Mouse (Mus musculus) splenic B cell, adult 2 months (primary cell): ENCODE measurements around the gene Fblim1.

ENCODE experiments used
- DNase-seq: peaks from one replicate; pipeline ENCODE4 v3.0.0-alpha.2; 2011; ENCODE audit warnings: low read depth, low spot score
- H3K27me3 ChIP-seq: 2 replicates; pipeline ENCODE4 v1.6.1; 2012; ENCODE audit warnings: mild to moderate bottlenecking, low read length, moderate library complexity, mixed read lengths; ENCODE audit not compliant: control insufficient read depth, poor library complexity, insufficient read depth, severe bottlenecking
- H3K36me3 ChIP-seq: 2 replicates; pipeline ENCODE4 v1.6.1; 2012; ENCODE audit warnings: mild to moderate bottlenecking, low read length, moderate library complexity, mixed read lengths; ENCODE audit not compliant: control insufficient read depth, poor library complexity, insufficient read depth, severe bottlenecking

The Fblim1 gene

DNA sequence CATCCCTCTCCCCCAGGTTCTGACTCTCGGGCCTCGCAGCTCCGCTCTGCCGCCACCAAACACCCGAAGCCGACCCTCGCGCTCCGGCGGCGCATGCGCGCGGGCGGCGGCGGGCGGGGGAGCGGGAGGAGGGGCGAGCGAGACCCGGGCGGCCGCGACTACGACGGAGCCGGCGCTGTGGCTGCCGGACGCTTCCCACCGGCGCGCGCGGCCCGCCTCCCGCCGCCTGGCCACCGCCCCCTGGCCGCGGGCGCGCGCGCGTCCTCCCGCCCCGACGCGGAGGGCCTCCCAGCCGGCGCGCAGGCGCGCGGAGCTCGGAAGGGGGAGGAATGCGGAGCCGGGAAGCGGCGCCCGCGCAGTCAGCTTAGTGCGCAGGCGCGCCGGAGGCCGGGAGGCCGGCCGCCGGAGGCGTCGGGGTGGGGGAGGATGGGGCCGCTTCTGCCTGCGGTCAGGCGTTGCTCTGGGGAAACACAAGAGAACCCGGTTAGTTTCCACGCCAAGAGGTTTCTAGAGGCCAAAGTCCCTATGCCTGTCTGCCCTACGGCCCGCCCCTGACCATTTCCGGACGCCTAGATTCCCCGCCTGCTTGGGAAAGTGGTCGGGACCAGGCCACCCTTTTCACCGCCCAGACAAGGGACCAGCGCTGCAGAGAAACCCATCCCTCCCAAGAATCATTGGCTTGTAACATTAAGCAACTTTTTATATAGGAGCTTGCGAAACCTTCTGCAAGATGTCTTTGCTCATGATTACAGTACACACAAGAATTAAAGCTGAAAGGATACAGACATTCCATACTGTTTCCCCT is 67.3 kb downstream of the Fblim1 start, which contains the start of gene Spen:
Gene Spen, minus strand, starts transcription at position 190 of the 805 bp plus-strand sequence.
- H3K36me3 ChIP-seq: no peaks in the 10 kb centered on the region
- no peaks in the 10 kb centered on the region for H3K27me3 ChIP-seq
- peak; percentile 96 for DNase-seq

DNA sequence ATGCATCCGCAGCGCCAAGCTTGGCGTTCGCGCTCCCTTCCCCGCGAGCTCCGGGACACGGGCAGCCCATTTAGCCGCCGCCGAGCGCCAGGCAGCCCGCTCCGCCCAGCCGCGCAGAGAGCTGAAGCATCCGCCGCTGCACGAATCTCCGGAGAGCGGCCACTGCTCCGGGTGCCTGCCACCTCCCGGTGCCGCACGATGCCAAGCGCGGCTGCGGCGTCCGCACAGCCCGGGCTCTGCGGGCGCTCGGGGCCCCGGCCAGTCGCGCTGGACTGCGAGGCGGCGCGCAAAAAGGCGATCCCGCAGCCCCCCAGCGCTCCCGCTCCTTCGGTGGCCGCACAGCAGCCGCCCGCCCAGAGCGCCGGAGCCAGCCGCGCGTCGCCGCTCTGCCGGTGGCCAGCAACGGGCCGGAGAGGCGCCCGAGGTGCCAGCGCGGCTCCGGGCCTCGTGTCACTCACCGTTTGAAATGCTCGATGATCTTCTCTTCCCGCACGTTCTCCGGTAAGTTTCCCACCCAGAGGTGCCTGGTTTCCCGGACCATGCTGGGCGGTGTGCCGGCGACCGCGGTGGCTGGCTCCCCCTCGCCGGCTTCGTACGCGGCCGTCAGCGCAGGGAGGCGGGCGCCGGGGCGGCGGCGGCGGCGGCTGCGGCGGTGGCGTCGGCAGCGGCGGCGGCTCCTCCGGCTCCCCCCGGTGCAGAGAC is 68.0 kb downstream of the Fblim1 start:
- H3K27me3 ChIP-seq: no peaks in the 10 kb centered on the region
- H3K36me3 ChIP-seq: no peaks in the 10 kb centered on the region
- DNase-seq: peak; percentile 54

DNA sequence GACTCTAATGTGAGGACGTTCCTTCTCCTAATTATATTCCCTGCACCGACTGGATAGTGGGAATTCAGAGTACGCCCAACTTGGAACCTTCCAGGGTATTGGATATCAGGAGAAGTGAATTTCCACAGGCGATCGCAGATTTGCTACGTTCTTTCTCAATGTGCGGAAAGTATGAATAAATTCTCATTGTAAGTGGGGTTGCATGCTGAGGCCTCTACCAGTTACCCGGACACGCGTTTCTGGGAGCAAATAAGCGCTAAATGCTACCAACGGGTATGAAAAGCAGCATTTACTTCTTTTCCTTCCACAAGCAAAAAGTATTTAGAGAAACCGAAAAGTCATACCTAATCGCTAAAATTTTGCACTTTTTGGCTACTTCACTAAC is 68.7 kb downstream of the Fblim1 start:
- Histone ChIP-seq H3K36me3 (no peaks in the 10 kb centered on the region), H3K27me3 (no peaks in the 10 kb centered on the region)
- DNase-seq: peak; percentile 28

DNA sequence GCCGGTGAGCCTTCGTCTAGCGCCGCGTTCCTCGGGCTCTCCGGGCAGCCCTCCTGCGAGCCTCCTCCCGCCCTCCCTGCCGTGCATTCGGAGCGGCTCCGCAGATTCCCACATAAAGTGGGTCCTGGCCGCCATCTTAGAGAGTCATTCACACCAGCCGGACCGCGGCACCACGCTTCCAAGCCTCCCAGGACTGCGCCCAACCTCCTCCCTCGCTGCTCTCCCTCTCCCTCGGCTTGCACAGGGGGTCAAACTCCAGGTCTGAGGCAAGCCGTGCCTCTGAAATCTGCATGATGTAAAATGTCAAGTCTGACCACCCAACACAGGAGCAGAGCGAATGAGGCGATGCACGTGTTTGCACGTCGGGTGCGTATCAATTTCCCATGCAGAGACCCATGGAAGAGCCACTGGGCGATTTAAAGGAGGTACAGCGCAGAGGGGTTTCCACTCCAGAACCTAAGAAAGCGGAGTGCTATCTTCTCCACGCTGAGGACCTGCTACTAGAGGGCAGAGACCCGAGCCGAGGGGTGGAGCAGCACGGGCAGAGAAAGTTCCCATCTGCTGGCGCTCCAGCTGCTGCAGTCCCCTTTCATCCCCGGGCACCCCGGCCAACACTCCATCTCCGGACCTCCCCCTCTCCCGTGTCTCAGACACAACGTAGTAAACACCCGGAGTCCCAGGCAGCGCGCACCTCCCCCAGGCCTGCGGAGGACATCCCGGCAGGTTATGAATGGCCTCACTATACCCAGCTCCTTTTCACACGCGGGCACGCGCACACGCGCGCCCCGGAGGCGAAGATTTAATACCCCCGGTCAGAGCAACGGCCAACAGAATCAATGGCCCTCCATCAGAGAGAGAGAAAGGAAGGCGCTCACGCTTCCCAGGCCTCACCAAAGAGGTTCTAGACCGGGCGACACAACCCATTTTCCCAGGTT is 69.3 kb downstream of the Fblim1 start:
- Histone ChIP-seq H3K27me3 (no peaks in the 10 kb centered on the region), H3K36me3 (no peaks in the 10 kb centered on the region)
- peak; percentile 31 for DNase-seq

DNA sequence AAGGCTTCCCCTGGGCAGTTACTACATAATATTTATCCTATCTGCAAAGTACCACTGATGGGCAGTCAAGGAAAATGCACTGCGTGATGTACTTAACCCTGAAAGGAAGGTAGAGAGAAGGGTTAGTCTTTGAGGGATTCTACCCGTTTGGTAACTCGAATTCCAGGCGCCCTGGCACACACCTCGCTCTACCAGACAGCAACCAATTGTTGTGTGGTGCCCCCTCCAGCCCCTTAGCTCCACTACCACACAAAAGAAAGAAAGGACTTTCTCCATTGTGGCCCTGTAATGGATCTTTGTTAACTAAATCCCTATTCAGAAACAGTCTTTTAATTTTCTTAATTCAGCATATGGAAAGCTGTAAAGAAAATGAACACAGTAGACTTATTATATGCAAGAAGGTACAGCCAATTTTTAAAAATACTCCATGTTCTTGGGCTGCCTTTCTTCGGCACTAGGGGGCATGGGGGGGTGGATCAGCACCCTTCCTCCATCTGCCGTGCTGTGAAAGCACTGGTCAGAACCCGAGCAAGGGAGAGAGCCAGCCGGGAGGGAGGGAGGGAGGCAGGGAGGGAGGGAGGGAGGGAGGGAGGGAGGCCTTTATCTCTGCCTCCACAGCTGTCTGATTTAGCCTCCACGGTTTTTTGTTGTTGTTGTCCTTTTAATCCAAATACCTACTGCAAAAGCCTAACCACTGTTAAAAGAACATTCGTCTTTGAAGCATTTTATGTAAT is 70.8 kb downstream of the Fblim1 start:
- no peaks in the 10 kb centered on the region for H3K36me3 ChIP-seq
- peak; percentile 68 for DNase-seq
- no peaks in the 10 kb centered on the region for H3K27me3 ChIP-seq

DNA sequence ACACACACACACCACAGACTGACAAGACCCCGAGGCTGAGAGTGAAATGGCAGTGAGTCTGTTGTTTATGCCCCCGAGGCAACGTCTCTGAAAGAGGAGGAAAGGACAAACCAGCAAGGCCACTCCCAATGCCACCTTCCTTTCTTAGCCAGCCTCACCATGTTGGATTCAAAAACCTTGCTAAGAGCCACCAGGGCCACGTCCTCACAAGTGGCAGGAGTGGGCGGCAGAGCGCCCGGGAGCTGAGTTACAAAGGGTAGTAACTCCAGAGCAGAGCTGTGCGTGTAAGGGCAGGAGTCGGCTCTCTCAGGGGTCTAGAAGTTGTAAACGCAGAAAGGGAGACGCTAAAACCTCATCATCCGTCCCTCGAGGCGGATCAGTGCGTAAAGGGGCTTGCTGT is 74.9 kb downstream of the Fblim1 start:
- H3K27me3 ChIP-seq: no peaks in the 10 kb centered on the region
- no peaks in the 10 kb centered on the region for H3K36me3 ChIP-seq
- no peak for DNase-seq

DNA sequence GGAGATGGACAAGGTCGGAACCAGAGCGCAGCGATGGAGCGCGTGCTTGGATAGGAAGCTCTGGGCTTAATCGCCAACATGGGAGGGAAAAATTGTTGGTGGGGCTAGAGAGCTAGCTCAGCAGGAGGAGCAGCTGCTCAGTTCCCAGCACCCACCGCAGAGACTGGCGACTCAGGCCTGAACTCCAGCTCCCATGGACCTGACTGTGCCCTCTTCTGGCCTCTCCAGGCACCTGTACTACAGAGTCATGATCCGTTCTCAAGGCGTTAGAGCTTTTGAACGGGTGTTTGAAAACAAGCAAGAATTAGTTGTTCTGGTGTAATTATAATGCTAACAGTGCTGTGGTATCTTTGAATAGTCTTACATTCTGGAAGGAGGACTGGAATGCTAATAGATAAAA is 77.0 kb downstream of the Fblim1 start:
- Histone ChIP-seq H3K27me3 (no peaks in the 10 kb centered on the region), H3K36me3 (no peaks in the 10 kb centered on the region)
- DNase-seq: no peak

DNA sequence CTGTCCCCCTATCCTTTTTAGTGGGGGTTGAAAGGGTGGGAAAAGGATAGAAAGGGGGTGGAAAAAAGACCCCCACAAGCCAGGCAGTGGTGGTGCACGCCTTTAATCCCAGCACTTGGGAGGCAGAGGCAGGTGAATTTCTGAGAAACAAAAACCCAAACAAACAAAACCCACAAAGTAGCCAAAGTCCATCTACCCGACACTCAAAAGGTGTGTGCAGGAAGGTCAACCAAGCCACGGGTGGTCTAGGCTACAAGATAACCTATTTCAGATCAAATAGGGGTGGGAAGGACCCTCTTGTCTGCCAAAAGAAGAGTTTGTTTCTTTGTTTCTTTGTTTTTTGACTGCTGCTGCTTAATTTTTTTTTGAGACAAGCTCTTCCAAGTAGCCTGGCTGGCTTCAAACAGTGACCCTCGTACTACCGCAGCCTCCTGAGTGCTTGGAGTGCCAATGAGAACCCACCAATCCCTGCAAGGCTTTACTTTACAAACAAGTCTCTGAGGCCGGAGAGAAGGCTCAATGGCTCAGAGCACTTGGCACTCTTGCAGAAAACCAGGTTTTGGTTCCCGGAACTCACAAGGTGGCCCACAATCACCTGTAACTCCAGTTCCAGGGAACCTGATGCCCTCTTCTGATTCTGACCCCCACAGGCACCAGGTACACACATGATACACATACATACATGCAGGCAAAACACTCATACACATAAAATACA is 78.8 kb downstream of the Fblim1 start:
- DNase-seq: no peak
- no peaks in the 10 kb centered on the region for H3K36me3 ChIP-seq
- no peaks in the 10 kb centered on the region for H3K27me3 ChIP-seq
